Mouse (Mus musculus) forebrain, embryonic 10.5 days (tissue): ENCODE data around the gene Frat2. TPM values are rescaled to one million over a fixed set of nuclear protein-coding genes. Genes with fewer than 3 reads are reported as not detected.
"Not testable (repeated sequence)": the region's sequence is repeated elsewhere in the genome, so short reads cannot be mapped to it uniquely, and the experiment has no call there.

Experiments used
- DNase-seq: peaks from one replicate; pipeline ENCODE4 v3.0.0-alpha.2; 2017; ENCODE audit warnings: low spot score; ENCODE audit errors: extremely low spot score
- H3K27ac ChIP-seq: fragments of 300-500 bp; sonication (generic); 2 replicates; pipeline ENCODE4 v1.5.1; 2016; ENCODE audit warnings: mild to moderate bottlenecking
- H3K27me3 ChIP-seq: fragments of 300-500 bp; sonication (generic); 2 replicates; pipeline ENCODE4 v1.6.1; 2016; ENCODE audit warnings: mild to moderate bottlenecking; ENCODE audit not compliant: poor library complexity, severe bottlenecking
- H3K36me3 ChIP-seq: fragments of 300-500 bp; sonication (generic); replicated peaks from 2 replicates; pipeline ENCODE4 v1.6.1; 2016; ENCODE audit warnings: mild to moderate bottlenecking, moderate library complexity
- H3K4me1 ChIP-seq: fragments of 300-500 bp; sonication (generic); 2 replicates; pipeline ENCODE4 v1.6.1; 2016
- H3K4me3 ChIP-seq: fragments of 300-500 bp; sonication (generic); 2 replicates; pipeline ENCODE4 v1.5.1; 2016; ENCODE audit warnings: mild to moderate bottlenecking, moderate library complexity
- H3K9me3 ChIP-seq: fragments of 300-500 bp; sonication (generic); 2 replicates; pipeline ENCODE4 v1.6.1; 2016; ENCODE audit warnings: mild to moderate bottlenecking, moderate library complexity
- WGBS: fragments of 180-500 bp; shearing (Covaris S2); methylation state at CpG from one replicate; pipeline ENCODE4 v1.1.7; 2016; 5-methylcytosine and 5-hydroxymethylcytosine counted together
- polyA plus RNA-seq: library from polyadenylated mRNA; unstranded; fragments of >200 nt; fragmentation: Nextera tagmentation; extraction: Ambion mirVana; gene quantifications from 2 replicates; pipeline ENCODE4 v1.2.1, GENCODE M21; 2016

Frat2 gene
- 5.4 and 5.5 TPM in 2 replicates for polyA plus RNA-seq

- WGBS, result under 1% methylated on average over 72 of the region's 72 CpGs
- Histone ChIP-seq H3K36me3 (no peaks in the 10 kb centered on the region), H3K9me3 (peaks cover 3% of the 10 kb centered on the region; the same call in 1 of the 2 replicates), H3K4me1 (peaks cover 47% of the 10 kb centered on the region), H3K4me3 (peak within 1 kb of the TSS; percentile 83), H3K27me3 (peaks cover 14% of the 10 kb centered on the region), H3K27ac (peak within 1 kb of the TSS; percentile 97)
- DNase-seq, result peak; percentile 94
Measured at GRCm38 (mm10) chr19:41847992-41848851, at the start of gene Frat2. Gene Frat2 (minus strand): TSS chr19:41848132.

GRCm38 (mm10) chr19:41896319-41896711 is 48.4 kb upstream of the Frat2 start:
- Histone ChIP-seq H3K4me1 (peaks cover 20% of the 10 kb centered on the region), H3K4me3 (peak overlapping the region; percentile 83), H3K36me3 (peaks cover 20% of the 10 kb centered on the region), H3K27ac (peak overlapping the region; percentile 75), H3K27me3 (no peaks in the 10 kb centered on the region), H3K9me3 (no peaks in the 10 kb centered on the region)
- DNase-seq, result no peak
- WGBS, result 18% methylated on average over 18 of the region's 18 CpGs

- Histone ChIP-seq H3K9me3 (no peaks in the 10 kb centered on the region), H3K27ac (peak within 1 kb of the TSS; percentile 75), H3K27me3 (no peaks in the 10 kb centered on the region), H3K4me1 (peaks cover 20% of the 10 kb centered on the region), H3K36me3 (peaks cover 27% of the 10 kb centered on the region), H3K4me3 (peak within 1 kb of the TSS; percentile 83)
- WGBS, result 1% methylated on average over 46 of the region's 46 CpGs
- peak; percentile 83 for DNase-seq
Measured at GRCm38 (mm10) chr19:41895460-41896318, 47.8 kb upstream of the Frat2 start, which contains the start of gene Rrp12. Gene Rrp12 (minus strand): TSS chr19:41896173.

GRCm38 (mm10) chr19:41894959-41895358 is 47.0 kb upstream of the Frat2 start:
- peaks cover 34% of the 10 kb centered on the region for H3K36me3 ChIP-seq
- WGBS, result 57% methylated on average over 7 of the region's 7 CpGs

GRCm38 (mm10) chr19:41888191-41888590 is 40.3 kb upstream of the Frat2 start:
- DNase-seq, result no peak
- Histone ChIP-seq H3K9me3 (no peaks in the 10 kb centered on the region), H3K4me1 (no peaks in the 10 kb centered on the region), H3K36me3 (peaks cover 94% of the 10 kb centered on the region), H3K27me3 (no peaks in the 10 kb centered on the region), H3K4me3 (no peak overlapping the region), H3K27ac (no peak overlapping the region)

More at GRCm38 (mm10) chr19:41894959-41895358, 47.0 kb upstream of the Frat2 start:
- Histone ChIP-seq H3K27me3 (no peaks in the 10 kb centered on the region), H3K9me3 (no peaks in the 10 kb centered on the region), H3K4me3 (peak overlapping the region; percentile 83), H3K4me1 (peaks cover 20% of the 10 kb centered on the region), H3K27ac (no peak overlapping the region)
- DNase-seq, result no peak

- no peaks in the 10 kb centered on the region for H3K4me1 ChIP-seq
- H3K27ac ChIP-seq, result no peak overlapping the region
- H3K9me3 ChIP-seq, result no peaks in the 10 kb centered on the region
- WGBS, result 97% methylated on average over 9 of the region's 9 CpGs
- no peaks in the 10 kb centered on the region for H3K27me3 ChIP-seq
- H3K4me3 ChIP-seq, result no peak overlapping the region
- DNase-seq, result no peak
- peaks cover 97% of the 10 kb centered on the region for H3K36me3 ChIP-seq
Measured at GRCm38 (mm10) chr19:41883882-41884281, 36.0 kb upstream of the Frat2 start.

GRCm38 (mm10) chr19:41881842-41882241 is 33.9 kb upstream of the Frat2 start:
- Histone ChIP-seq H3K9me3 (no peaks in the 10 kb centered on the region), H3K36me3 (peaks cover 97% of the 10 kb centered on the region), H3K27me3 (no peaks in the 10 kb centered on the region), H3K27ac (no peak overlapping the region), H3K4me3 (no peak overlapping the region), H3K4me1 (no peaks in the 10 kb centered on the region)
- no peak for DNase-seq
- WGBS, result 97% methylated on average over 4 of the region's 4 CpGs

- H3K36me3 ChIP-seq, result peaks cover 98% of the 10 kb centered on the region
- WGBS, result 94% methylated on average over 14 of the region's 14 CpGs
- no peaks in the 10 kb centered on the region for H3K27me3 ChIP-seq
Measured at GRCm38 (mm10) chr19:41874356-41874755, 26.4 kb upstream of the Frat2 start.

GRCm38 (mm10) chr19:41872285-41872684 is 24.4 kb upstream of the Frat2 start:
- no peaks in the 10 kb centered on the region for H3K4me1 ChIP-seq
- no peak overlapping the region for H3K27ac ChIP-seq
- no peaks in the 10 kb centered on the region for H3K27me3 ChIP-seq
- DNase-seq, result no peak
- peaks cover 100% of the 10 kb centered on the region for H3K36me3 ChIP-seq
- H3K9me3 ChIP-seq, result no peaks in the 10 kb centered on the region
- no peak overlapping the region for H3K4me3 ChIP-seq
- whole genome bisulfite sequencing, result 89% methylated on average over 2 of the region's 2 CpGs

More at GRCm38 (mm10) chr19:41874356-41874755, 26.4 kb upstream of the Frat2 start:
- Histone ChIP-seq H3K9me3 (no peaks in the 10 kb centered on the region), H3K4me3 (no peak overlapping the region), H3K4me1 (no peaks in the 10 kb centered on the region), H3K27ac (no peak overlapping the region)
- no peak for DNase-seq

- H3K27me3 ChIP-seq, H3K4me3 ChIP-seq, H3K9me3 ChIP-seq, DNase-seq, H3K27ac ChIP-seq, H3K4me1 ChIP-seq: not testable (repeated sequence)
- 91% methylated on average over 5 of the region's 5 CpGs for WGBS
- peaks cover 100% of the 10 kb centered on the region for H3K36me3 ChIP-seq
Measured at GRCm38 (mm10) chr19:41869946-41870345, 22.0 kb upstream of the Frat2 start.

- no peaks in the 10 kb centered on the region for H3K9me3 ChIP-seq
- 96% methylated on average over 5 of the region's 5 CpGs for WGBS
- DNase-seq, result no peak
- H3K36me3 ChIP-seq, result peaks cover 100% of the 10 kb centered on the region
- no peak overlapping the region for H3K27ac ChIP-seq
- H3K27me3 ChIP-seq, result no peaks in the 10 kb centered on the region
- no peaks in the 10 kb centered on the region for H3K4me1 ChIP-seq
- H3K4me3 ChIP-seq, result no peak overlapping the region
Measured at GRCm38 (mm10) chr19:41869296-41869695, 21.4 kb upstream of the Frat2 start.

- Histone ChIP-seq H3K27me3 (no peaks in the 10 kb centered on the region), H3K4me3 (no peak overlapping the region), H3K9me3 (no peaks in the 10 kb centered on the region), H3K4me1 (no peaks in the 10 kb centered on the region), H3K36me3 (peaks cover 100% of the 10 kb centered on the region), H3K27ac (no peak overlapping the region)
- no peak for DNase-seq
- WGBS, result 88% methylated on average over 8 of the region's 8 CpGs
Measured at GRCm38 (mm10) chr19:41866707-41867106, 18.8 kb upstream of the Frat2 start.
